Mouse (Mus musculus) kidney, adult 18-20 months (tissue): ENCODE measurements at regions not wholly inside any gene's neighbourhood (a gene's known extent, or its start where the extent isn't known, plus 50 kb on each side); places are given as distances from the start of the nearest gene placed in this dataset.

Experiments
- DNase-seq: peaks from one replicate; pipeline ENCODE4 v3.0.0; 2021

DNA sequence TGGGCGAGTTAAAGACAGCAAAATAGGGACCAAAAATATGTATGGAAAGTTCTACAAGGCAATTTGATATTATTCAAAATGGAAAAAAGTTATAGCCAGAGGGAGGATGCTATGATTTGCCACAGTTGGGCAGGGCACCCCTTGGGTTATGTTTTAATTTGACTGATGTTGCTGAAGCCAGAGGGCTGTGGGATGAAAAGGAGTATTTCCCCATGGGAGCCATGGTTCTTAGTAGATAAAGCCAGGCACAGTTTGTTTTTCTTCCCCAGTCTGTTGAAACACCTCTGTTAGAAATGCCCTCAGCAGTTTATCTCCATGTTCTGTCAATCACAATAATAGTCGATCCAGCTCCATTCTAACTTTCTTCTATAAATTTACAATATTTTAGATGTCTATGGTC is 82.6 kb upstream of the Gm11146 start:
- no peak for DNase-seq

DNA sequence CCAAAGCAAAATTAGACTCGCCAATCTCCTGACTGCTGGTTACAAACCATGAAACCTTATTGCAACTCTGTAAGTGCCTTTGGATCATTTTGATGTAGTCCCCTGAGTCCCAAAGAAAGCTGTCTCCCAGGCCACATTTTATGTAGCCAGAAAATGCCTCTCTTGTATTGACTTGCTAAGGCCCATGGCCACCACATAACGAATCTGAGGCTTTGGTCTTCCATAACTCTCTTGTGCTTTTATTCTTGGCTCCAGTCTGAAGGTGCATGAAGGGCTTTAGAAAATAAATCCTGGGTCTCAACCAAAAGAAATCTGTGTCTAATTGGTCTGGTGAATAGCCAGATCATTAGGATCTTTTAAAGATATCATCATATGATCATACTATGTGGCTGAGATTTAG is 77.3 kb upstream of the Gm11146 start:
- DNase-seq, result no peak

DNA sequence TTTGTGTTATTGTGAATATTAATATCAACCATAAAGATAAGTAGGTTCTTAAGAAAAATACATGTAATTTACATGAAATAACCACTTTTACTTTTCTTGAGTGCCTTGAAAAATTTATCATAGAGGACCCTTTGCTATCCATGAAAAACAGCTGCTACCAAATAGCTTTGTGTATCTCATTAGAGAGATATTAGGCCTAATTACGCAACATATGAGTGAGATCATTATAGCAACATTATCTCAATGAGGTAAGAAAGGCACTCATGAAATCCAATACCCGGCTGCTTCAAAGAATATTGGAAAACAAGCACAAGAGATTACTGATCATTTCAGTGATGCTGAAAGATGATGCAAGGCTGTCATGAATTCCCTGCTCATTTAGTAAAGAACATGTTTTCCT is 74.9 kb upstream of the Gm11146 start:
- DNase-seq, result no peak

DNA sequence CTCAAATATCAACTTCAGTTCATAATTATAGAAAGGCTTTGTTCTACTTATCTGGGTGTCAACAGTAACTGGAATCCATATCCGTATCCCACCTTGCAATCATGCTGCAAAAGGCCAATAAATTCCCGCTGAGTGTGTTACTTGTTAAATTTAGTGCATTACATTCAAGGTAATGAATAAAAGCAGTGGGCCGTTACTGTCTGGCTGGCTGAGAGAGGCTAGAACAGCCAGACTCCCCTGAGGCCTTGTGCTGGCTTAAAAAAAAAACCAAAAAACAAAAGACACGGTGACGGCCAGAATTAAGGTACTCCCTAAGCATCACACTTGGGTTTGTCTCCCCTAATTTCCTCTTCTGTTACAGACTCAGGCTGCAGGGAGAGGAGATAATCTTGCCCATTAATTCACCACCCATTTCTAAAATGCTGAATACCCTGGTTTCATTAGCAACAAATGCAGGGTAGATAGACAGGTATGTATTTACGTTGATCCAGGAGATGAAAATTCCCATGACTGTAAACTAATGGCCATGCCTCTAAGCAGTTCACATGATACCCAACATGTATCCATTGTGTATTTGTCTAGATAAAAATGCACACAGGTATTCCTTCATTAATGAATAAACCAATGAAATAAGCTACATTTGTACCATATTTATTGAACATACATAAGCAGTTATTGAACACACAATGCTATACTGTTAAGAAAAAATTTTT is 74.1 kb upstream of the Gm11146 start:
- DNase-seq, result no peak

DNA sequence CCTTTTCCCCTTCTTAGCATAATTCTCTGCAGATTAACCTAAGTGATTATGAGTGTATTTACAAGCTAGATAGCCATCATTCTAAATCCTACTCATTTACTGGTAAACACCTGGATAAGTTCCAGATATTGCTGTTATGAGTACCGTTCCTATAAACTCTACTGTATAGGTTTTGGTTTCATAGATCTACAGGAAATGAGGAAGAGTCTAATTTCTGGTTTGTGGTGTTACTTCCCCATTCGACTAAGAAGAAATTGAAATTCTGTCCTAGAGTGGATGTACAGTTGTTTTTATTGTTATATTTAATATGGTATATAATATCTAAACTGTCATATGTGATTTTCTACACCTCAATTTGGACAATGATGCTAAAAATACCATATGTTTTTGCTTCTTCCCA is 69.4 kb upstream of the Gm11146 start:
- no peak for DNase-seq

DNA sequence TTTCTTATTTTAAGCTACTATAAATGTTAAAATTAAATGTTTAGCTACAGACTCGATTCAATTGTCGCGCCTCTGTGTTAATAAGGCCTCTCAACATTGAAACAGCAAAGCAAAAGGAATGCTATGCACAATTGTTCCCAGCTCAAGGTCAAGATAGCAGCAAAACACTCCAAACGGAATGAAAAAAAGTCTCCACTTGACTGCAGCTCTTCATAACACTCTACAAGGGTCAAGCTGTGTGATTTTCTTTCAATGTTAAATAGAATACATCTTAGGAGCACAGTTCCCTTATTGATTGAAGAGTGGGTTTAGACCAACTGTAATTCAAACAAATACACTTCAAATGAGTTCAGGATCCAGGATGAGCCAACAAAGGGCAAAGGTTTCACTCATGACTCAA is 63.9 kb upstream of the Gm11146 start:
- DNase-seq, result no peak

DNA sequence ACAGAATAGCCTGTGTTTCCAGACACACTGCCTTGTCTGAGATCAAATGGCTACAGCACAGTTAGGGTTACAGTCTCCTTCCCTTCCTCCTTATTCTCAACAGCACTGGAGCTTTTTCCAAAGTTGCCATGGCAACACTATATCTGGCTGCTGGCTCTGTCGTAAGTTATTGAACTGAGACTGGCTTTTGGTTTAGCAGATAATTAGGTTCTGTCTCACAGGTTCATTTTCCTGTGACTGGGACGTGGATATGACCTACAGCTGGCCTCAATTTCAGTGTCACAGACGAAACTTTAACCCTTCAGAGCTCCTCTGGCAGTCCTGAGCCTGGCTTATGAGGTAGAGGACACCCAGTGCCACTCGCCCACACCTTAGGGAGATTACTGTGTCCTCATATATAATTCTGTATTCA is 60.2 kb upstream of the Gm11146 start:
- DNase-seq, result no peak

DNA sequence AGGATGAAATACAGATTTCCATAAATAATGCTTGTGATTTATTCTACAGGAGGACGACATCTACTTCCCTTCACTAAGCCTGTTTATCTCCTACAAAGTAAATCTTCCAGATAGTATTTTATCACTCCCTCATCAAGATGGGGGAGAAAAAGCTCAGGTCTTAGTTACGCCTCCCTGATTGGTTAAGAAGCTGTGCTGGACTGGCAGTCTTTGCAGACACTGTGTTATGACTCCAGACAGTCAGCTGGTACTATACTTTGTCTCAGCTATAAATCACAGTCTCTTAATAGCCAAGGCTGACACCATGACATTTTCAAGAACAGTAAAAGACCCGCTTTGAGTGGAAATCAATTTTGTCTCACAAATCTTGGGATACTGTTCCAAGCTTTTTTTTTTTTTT is 51.4 kb upstream of the Gm11146 start:
- no peak for DNase-seq
